Mouse (Mus musculus): ENCODE data around the gene Olfr1277. TPM values are rescaled to one million over a fixed set of nuclear protein-coding genes. Genes with fewer than 3 reads are reported as not detected.

The Olfr1277 gene
- not detected for polyA plus RNA-seq (2014; fragmentation: Illumina TruSeq; extraction: RNeasy Lipid Tissue Mini Kit (QIAGEN cat#74804); ENCODE audit: low read depth, low replicate concordance)

GRCm38 (mm10) chr2:111274006-111274405 lies at the start of gene Olfr1277:
Gene Olfr1277 (minus strand): TSS chr2:111274106.

GRCm38 (mm10) chr2:111313717-111314116 lies 39.8 kb upstream of the Olfr1277 start, which contains the start of gene Olfr1280:
Gene Olfr1280 (plus strand): TSS chr2:111314017.

GRCm38 (mm10) chr2:111300374-111300773 lies 26.5 kb upstream of the Olfr1277 start, which contains the start of gene Olfr1279:
Gene Olfr1279 (plus strand): TSS chr2:111300635.

GRCm38 (mm10) chr2:111289836-111290235 lies 15.9 kb upstream of the Olfr1277 start, which contains the start of gene Olfr1278:
Gene Olfr1278 (plus strand): TSS chr2:111290136.

GRCm38 (mm10) chr2:111254216-111254615 lies 19.7 kb downstream of the Olfr1277 start, which contains the start of gene Olfr1276:
Gene Olfr1276 (plus strand): TSS chr2:111254516.

GRCm38 (mm10) chr2:111235186-111235585 lies 38.7 kb downstream of the Olfr1277 start, which contains the start of gene Olfr1275:
Gene Olfr1275 (minus strand): TSS chr2:111235286.

GRCm38 (mm10) chr2:111229502-111229901 lies 44.4 kb downstream of the Olfr1277 start, which contains the start of gene 4930430A15Rik:
Gene 4930430A15Rik (minus strand): TSS chr2:111229602.

Other genes with a start within 250 kb of the Olfr1277 start
- gene Gm13941, start 168.1 kb downstream of the Olfr1277 start, polyA plus RNA-seq (2014; fragmentation: Illumina TruSeq; extraction: RNeasy Lipid Tissue Mini Kit (QIAGEN cat#74804); ENCODE audit: low read depth, low replicate concordance), result not detected
- gene Gm15130, start 121.2 kb downstream of the Olfr1277 start, polyA plus RNA-seq (2014; fragmentation: Illumina TruSeq; extraction: RNeasy Lipid Tissue Mini Kit (QIAGEN cat#74804); ENCODE audit: low read depth, low replicate concordance), result not detected
- gene 4930430A15Rik, start 44.5 kb downstream of the Olfr1277 start, polyA plus RNA-seq (2014; fragmentation: Illumina TruSeq; extraction: RNeasy Lipid Tissue Mini Kit (QIAGEN cat#74804); ENCODE audit: low read depth, low replicate concordance), result not detected
- not detected for gene Olfr1275, start 38.8 kb downstream of the Olfr1277 start, polyA plus RNA-seq (2014; fragmentation: Illumina TruSeq; extraction: RNeasy Lipid Tissue Mini Kit (QIAGEN cat#74804); ENCODE audit: low read depth, low replicate concordance)
- not detected for gene Olfr1276, start 19.6 kb downstream of the Olfr1277 start, polyA plus RNA-seq (2014; fragmentation: Illumina TruSeq; extraction: RNeasy Lipid Tissue Mini Kit (QIAGEN cat#74804); ENCODE audit: low read depth, low replicate concordance)
- gene Olfr1278, start 16.0 kb upstream of the Olfr1277 start, polyA plus RNA-seq (2014; fragmentation: Illumina TruSeq; extraction: RNeasy Lipid Tissue Mini Kit (QIAGEN cat#74804); ENCODE audit: low read depth, low replicate concordance), result not detected
- not detected for gene Olfr1279, start 26.5 kb upstream of the Olfr1277 start, polyA plus RNA-seq (2014; fragmentation: Illumina TruSeq; extraction: RNeasy Lipid Tissue Mini Kit (QIAGEN cat#74804); ENCODE audit: low read depth, low replicate concordance)
- gene Olfr1280, start 39.9 kb upstream of the Olfr1277 start, polyA plus RNA-seq (2014; fragmentation: Illumina TruSeq; extraction: RNeasy Lipid Tissue Mini Kit (QIAGEN cat#74804); ENCODE audit: low read depth, low replicate concordance), result not detected
- not detected for gene Olfr1281, start 52.4 kb upstream of the Olfr1277 start, polyA plus RNA-seq (2014; fragmentation: Illumina TruSeq; extraction: RNeasy Lipid Tissue Mini Kit (QIAGEN cat#74804); ENCODE audit: low read depth, low replicate concordance)
- gene Olfr1282, start 62.0 kb upstream of the Olfr1277 start, polyA plus RNA-seq (2014; fragmentation: Illumina TruSeq; extraction: RNeasy Lipid Tissue Mini Kit (QIAGEN cat#74804); ENCODE audit: low read depth, low replicate concordance), result not detected
- not detected for gene Olfr1283, start 92.7 kb upstream of the Olfr1277 start, polyA plus RNA-seq (2014; fragmentation: Illumina TruSeq; extraction: RNeasy Lipid Tissue Mini Kit (QIAGEN cat#74804); ENCODE audit: low read depth, low replicate concordance)
- gene Olfr1284, start 101.4 kb upstream of the Olfr1277 start, polyA plus RNA-seq (2014; fragmentation: Illumina TruSeq; extraction: RNeasy Lipid Tissue Mini Kit (QIAGEN cat#74804); ENCODE audit: low read depth, low replicate concordance), result not detected
- gene Olfr1286, start 149.0 kb upstream of the Olfr1277 start, polyA plus RNA-seq (2014; fragmentation: Illumina TruSeq; extraction: RNeasy Lipid Tissue Mini Kit (QIAGEN cat#74804); ENCODE audit: low read depth, low replicate concordance), result not detected
- gene Olfr1287, start 175.0 kb upstream of the Olfr1277 start, polyA plus RNA-seq (2014; fragmentation: Illumina TruSeq; extraction: RNeasy Lipid Tissue Mini Kit (QIAGEN cat#74804); ENCODE audit: low read depth, low replicate concordance), result not detected
- not detected for gene Olfr1288, start 200.0 kb upstream of the Olfr1277 start, polyA plus RNA-seq (2014; fragmentation: Illumina TruSeq; extraction: RNeasy Lipid Tissue Mini Kit (QIAGEN cat#74804); ENCODE audit: low read depth, low replicate concordance)
- gene Olfr1289, start 206.7 kb upstream of the Olfr1277 start, polyA plus RNA-seq (2014; fragmentation: Illumina TruSeq; extraction: RNeasy Lipid Tissue Mini Kit (QIAGEN cat#74804); ENCODE audit: low read depth, low replicate concordance), result not detected
- gene Olfr1290, start 219.7 kb upstream of the Olfr1277 start, polyA plus RNA-seq (2014; fragmentation: Illumina TruSeq; extraction: RNeasy Lipid Tissue Mini Kit (QIAGEN cat#74804); ENCODE audit: low read depth, low replicate concordance), result not detected
- gene Olfr1291-ps1, start 223.1 kb upstream of the Olfr1277 start, polyA plus RNA-seq (2014; fragmentation: Illumina TruSeq; extraction: RNeasy Lipid Tissue Mini Kit (QIAGEN cat#74804); ENCODE audit: low read depth, low replicate concordance), result not detected

Data from adrenal gland, adult 10 weeks (tissue).